Mouse (Mus musculus) MEL (cell line): Measurements from ENCODE around the gene Ttpal. TPM values are rescaled to one million over a fixed set of nuclear protein-coding genes. Genes with fewer than 3 reads are reported as not detected.

ENCODE experiments used
- DNase-seq: peaks from one replicate; pipeline ENCODE4 v3.0.0; 2011; ENCODE audit warnings: low read depth, low spot score
- H3K27ac ChIP-seq: 2 replicates; pipeline ENCODE4 v1.5.1; 2012; ENCODE audit warnings: low read depth, mild to moderate bottlenecking, control low read depth, low read length, moderate library complexity; ENCODE audit not compliant: control insufficient read depth
- H3K27me3 ChIP-seq, 2 experiments: fragments of 150-350 bp in 1 of 2; sonication (generic) in 1 of 2; 2 replicates each; pipeline ENCODE4 v1.6.1; 2012; ENCODE audit warnings: low read length in 2 of 2, mild to moderate bottlenecking in 2 of 2, improper control_type of control experiment in 1 of 2, moderate library complexity in 1 of 2; ENCODE audit not compliant: insufficient read depth in 2 of 2, control insufficient read depth in 1 of 2
- H3K36me3 ChIP-seq, 2 experiments: 2 replicates each; pipeline ENCODE4 v1.6.1; 2012 to 2014; ENCODE audit warnings: low read length in 2 of 2, improper control_type of control experiment in 1 of 2, inconsistent platforms in 1 of 2, mild to moderate bottlenecking in 1 of 2; ENCODE audit not compliant: insufficient read depth in 2 of 2, control insufficient read depth in 1 of 2
- H3K4me1 ChIP-seq, 2 experiments: fragments of 150-350 bp in 1 of 2; sonication (generic) in 1 of 2; 2 replicates each; pipeline ENCODE4 v1.6.1; 2012; ENCODE audit warnings: low read length in 2 of 2, improper control_type of control experiment in 1 of 2, mild to moderate bottlenecking in 1 of 2; ENCODE audit not compliant: insufficient read depth in 2 of 2, control insufficient read depth in 1 of 2
- H3K4me3 ChIP-seq, 2 experiments: fragments of 150-350 bp in 1 of 2; sonication (generic) in 1 of 2; 2 replicates each; pipeline ENCODE4 v1.5.1; 2012; ENCODE audit warnings: low read depth in 2 of 2, low read length in 2 of 2, mild to moderate bottlenecking in 2 of 2, moderate library complexity in 2 of 2, control low read depth in 1 of 2, improper control_type of control experiment in 1 of 2; ENCODE audit not compliant: control insufficient read depth in 1 of 2, insufficient read depth in 1 of 2
- H3K79me2 ChIP-seq: 2 replicates; pipeline ENCODE4 v1.6.1; 2012; ENCODE audit warnings: mild to moderate bottlenecking, low read length, moderate library complexity; ENCODE audit not compliant: control insufficient read depth, poor library complexity, insufficient read depth
- H3K9ac ChIP-seq: 2 replicates; pipeline ENCODE4 v1.6.1; 2012; ENCODE audit warnings: low read depth, mild to moderate bottlenecking, control low read depth, low read length, moderate library complexity; ENCODE audit not compliant: control insufficient read depth, poor library complexity, severe bottlenecking
- H3K9me3 ChIP-seq: fragments of 150-350 bp; sonication (generic); replicated peaks from 2 replicates; pipeline ENCODE4 v1.6.1; 2012; ENCODE audit warnings: mild to moderate bottlenecking, low read length, improper control_type of control experiment, moderate library complexity; ENCODE audit not compliant: insufficient read depth
- GABPA ChIP-seq: IDR thresholded peaks from 2 replicates; pipeline ENCODE4 v1.6.1; 2012; ENCODE audit warnings: low read depth, mild to moderate bottlenecking, inconsistent platforms, low read length, improper control_type of control experiment, moderate library complexity
- JUND ChIP-seq: IDR thresholded peaks from 2 replicates; pipeline ENCODE4 v1.6.1; 2011; ENCODE audit warnings: low read depth, mild to moderate bottlenecking, improper control_type of control experiment, low read length
- MAX ChIP-seq: IDR thresholded peaks from 2 replicates; pipeline ENCODE4 v1.6.1; 2011; ENCODE audit warnings: low read length, improper control_type of control experiment
- MAZ ChIP-seq: IDR thresholded peaks from 2 replicates; pipeline ENCODE4 v1.6.1; 2012; ENCODE audit warnings: low read depth, mild to moderate bottlenecking, inconsistent platforms, low read length, improper control_type of control experiment
- MEF2A ChIP-seq: IDR thresholded peaks from 2 replicates; pipeline ENCODE4 v1.6.1; 2014; ENCODE audit warnings: low read depth, mild to moderate bottlenecking, inconsistent platforms, low read length, improper control_type of control experiment; ENCODE audit not compliant: poor library complexity, insufficient replicate concordance, severe bottlenecking; ENCODE audit errors: extremely low read depth
- MXI1 ChIP-seq: IDR thresholded peaks from 2 replicates; pipeline ENCODE4 v1.6.1; 2011; ENCODE audit warnings: mild to moderate bottlenecking, low read depth, low read length, improper control_type of control experiment
- NELFE ChIP-seq: IDR thresholded peaks from 2 replicates; pipeline ENCODE4 v1.6.1; 2011; ENCODE audit warnings: low read depth, low read length, improper control_type of control experiment
- POLR2AphosphoS5 ChIP-seq: IDR thresholded peaks from 2 replicates; pipeline ENCODE4 v1.6.1; 2012; ENCODE audit warnings: low read depth, borderline replicate concordance, mild to moderate bottlenecking, inconsistent platforms, low read length, moderate library complexity, mixed read lengths
- RCOR1 ChIP-seq: IDR thresholded peaks from 2 replicates; pipeline ENCODE4 v1.6.1; 2012; ENCODE audit warnings: low read depth, mild to moderate bottlenecking, inconsistent platforms, low read length, improper control_type of control experiment
- SMC3 ChIP-seq: IDR thresholded peaks from 2 replicates; pipeline ENCODE4 v1.6.1; 2011; ENCODE audit warnings: low read depth, low read length, improper control_type of control experiment
- TBP ChIP-seq: IDR thresholded peaks from 2 replicates; pipeline ENCODE4 v1.8.0; 2011; ENCODE audit warnings: low read depth, low read length, improper control_type of control experiment
- UBTF ChIP-seq: IDR thresholded peaks from 2 replicates; pipeline ENCODE4 v1.6.1; 2012; ENCODE audit warnings: low read depth, mild to moderate bottlenecking, inconsistent platforms, low read length, improper control_type of control experiment, moderate library complexity, borderline replicate concordance; ENCODE audit not compliant: insufficient read depth
- USF1 ChIP-seq: IDR thresholded peaks from 2 replicates; pipeline ENCODE4 v1.6.1; 2014; ENCODE audit warnings: low read depth, mild to moderate bottlenecking, inconsistent platforms, low read length, improper control_type of control experiment, moderate library complexity
- USF2 ChIP-seq, 2 experiments: IDR thresholded peaks; 2 replicates each; pipeline ENCODE4 v1.6.1; 2011 to 2012; ENCODE audit warnings: improper control_type of control experiment in 2 of 2, low read length in 2 of 2, borderline replicate concordance in 1 of 2, inconsistent platforms in 1 of 2, low read depth in 1 of 2, mild to moderate bottlenecking in 1 of 2; ENCODE audit not compliant: insufficient read depth in 1 of 2
- ZKSCAN1 ChIP-seq: IDR thresholded peaks from 2 replicates; pipeline ENCODE4 v1.6.1; 2012; ENCODE audit warnings: low read depth, mild to moderate bottlenecking, inconsistent platforms, low read length, improper control_type of control experiment, moderate library complexity
- ZNF384 ChIP-seq: IDR thresholded peaks from 2 replicates; pipeline ENCODE4 v1.6.1; 2012; ENCODE audit warnings: low read depth, mild to moderate bottlenecking, inconsistent platforms, low read length, improper control_type of control experiment
- polyA plus RNA-seq, 2 experiments: library from polyadenylated mRNA; stranded (reverse) in 1 of 2; unstranded in 1 of 2; fragments of >175 nt in 1 of 2; fragments of >200 nt in 1 of 2; gene quantifications; 2 replicates each; pipeline versions ENCODE4 v1.2.1 to v1.2.4; 2012; ENCODE audit warnings: low replicate concordance in 2 of 2, low read depth in 1 of 2; ENCODE audit not compliant: insufficient read length in 2 of 2, insufficient read depth in 1 of 2, missing spikeins in 1 of 2
- total RNA-seq: library from RNA; depleted of rRNA; stranded (reverse); fragments of 300-350 nt; gene quantifications from 2 replicates; pipeline ENCODE4 v1.2.3, GENCODE M21; 2012

The Ttpal gene
- total and polyA plus RNA-seq, 3 experiments, result 18.9 to 20.4 TPM; not detected in 1

DNA sequence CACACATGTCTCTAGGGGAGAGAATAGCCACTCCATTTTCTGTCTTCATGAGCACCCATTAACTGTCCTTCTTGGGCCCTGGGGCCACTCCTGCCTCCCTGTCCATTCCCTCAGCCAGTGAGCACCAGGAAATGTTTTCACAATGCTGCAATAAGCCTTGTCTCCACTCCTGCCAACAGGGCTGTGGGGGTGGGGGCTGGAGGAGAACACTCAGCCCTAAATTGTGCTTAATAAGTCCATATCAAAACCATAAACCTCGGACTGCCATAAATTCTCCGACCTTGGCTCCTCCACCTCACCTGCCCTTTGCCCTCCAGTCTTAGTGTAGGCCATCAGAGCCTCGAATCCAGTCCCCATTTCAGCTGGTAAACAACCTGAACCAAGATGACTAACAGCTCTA, 27.8 kb upstream of the Ttpal start:
- H3K4me1 ChIP-seq, result no peaks in the 10 kb centered on the region
- H3K9me3 ChIP-seq, result no peaks in the 10 kb centered on the region
- no peaks in the 10 kb centered on the region for H3K36me3 ChIP-seq
- H3K9ac ChIP-seq, result no peak overlapping the region
- no peak overlapping the region for H3K4me3 ChIP-seq
- TF ChIP-seq TBP (no peak), USF2 (IDR thresholded peaks at IDR 0.05; ENCODE audit: borderline replicate concordance in 1 of 2, insufficient read depth in 1 of 2, low read depth in 1 of 2, low read length in 2 of 2) (no peak), RCOR1 (no peak), POLR2AphosphoS5 (no peak), MAZ (no peak), MAX (no peak), UBTF (no peak), USF1 (no peak), GABPA (no peak)
- H3K27me3 ChIP-seq, result peaks cover 12% of the 10 kb centered on the region in 2 experiments; a peak in 3 of 4 replicates
- H3K27ac ChIP-seq, result no peak overlapping the region
- H3K79me2 ChIP-seq, result no peaks in the 10 kb centered on the region
- DNase-seq, result no peak

DNA sequence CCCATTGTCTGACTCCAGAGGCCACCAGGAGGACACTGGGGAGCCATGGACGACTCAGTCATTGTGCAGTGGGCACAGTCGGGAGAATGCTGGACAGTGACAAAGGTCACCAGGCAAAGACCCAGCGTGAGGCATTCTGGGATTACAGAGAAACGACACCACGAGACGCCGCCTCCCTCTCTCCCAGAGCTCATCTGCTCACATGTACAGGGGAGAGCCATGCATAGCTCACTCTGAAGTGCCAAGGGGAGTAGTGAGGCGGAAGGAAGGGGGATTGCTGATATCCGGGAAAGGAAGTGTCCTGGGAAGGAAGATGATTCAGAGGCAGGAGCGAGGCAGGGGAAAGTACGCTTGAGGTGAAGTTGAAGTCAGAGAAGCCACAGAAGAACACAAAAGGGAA, 26.9 kb upstream of the Ttpal start:
- no peak overlapping the region for H3K9ac ChIP-seq
- TF ChIP-seq JUND (no peak), NELFE (no peak), ZKSCAN1 (no peak), MEF2A (no peak), MXI1 (no peak), ZNF384 (no peak), RCOR1 (no peak), MAX (no peak), SMC3 (no peak), USF2 (IDR thresholded peaks at IDR 0.05; ENCODE audit: borderline replicate concordance in 1 of 2, insufficient read depth in 1 of 2, low read depth in 1 of 2, low read length in 2 of 2) (no peak), GABPA (no peak)
- no peak for DNase-seq
- H3K27ac ChIP-seq, result no peak overlapping the region
- H3K27me3 ChIP-seq, result peaks cover 11 to 12% of the 10 kb centered on the region in 2 experiments; a peak in 3 of 4 replicates
- H3K4me1 ChIP-seq, result no peaks in the 10 kb centered on the region
- H3K4me3 ChIP-seq, result no peak overlapping the region
- H3K79me2 ChIP-seq, result no peaks in the 10 kb centered on the region
- no peaks in the 10 kb centered on the region for H3K36me3 ChIP-seq
- H3K9me3 ChIP-seq, result no peaks in the 10 kb centered on the region
